Mouse (Mus musculus): ENCODE measurements around the gene Abca17. TPM values are rescaled to one million over a fixed set of nuclear protein-coding genes. Genes with fewer than 3 reads are reported as not detected.

Abca17 gene
- polyA plus RNA-seq, 2 experiments, result 0.04 TPM; not detected in 1

- TF ChIP-seq EP300 (IDR thresholded peaks at IDR 0.05; ENCODE audit: low read depth) (no peak), CTCF (IDR thresholded peaks at IDR 0.05; ENCODE audit: low read depth) (no peak)
- no peak overlapping the region for H3K9ac ChIP-seq (replicated peaks)
- H3K27ac ChIP-seq, result no peak overlapping the region
- H3K27me3 ChIP-seq (ENCODE audit: control insufficient read depth, insufficient read depth, low read length), result no peaks in the 10 kb centered on the region
- no peak overlapping the region for H3K4me2 ChIP-seq (ENCODE audit: low read depth)
- H3K4me3 ChIP-seq (ENCODE audit: insufficient read depth in 1 of 2, low read depth in 2 of 2, low read length in 2 of 2), result no peak overlapping the region
- H3K36me3 ChIP-seq (replicated peaks; ENCODE audit: control insufficient read depth, insufficient read depth, low read depth), result peaks cover 61% of the 10 kb centered on the region
- DNase-seq (ENCODE audit: low read depth in 3 of 3, low spot score in 3 of 3), result no peak
- WGBS (ENCODE audit: insufficient replicate concordance), result 72% methylated on average over 13 of the region's 13 CpGs
- H3K4me1 ChIP-seq (replicated peaks; ENCODE audit: control insufficient read depth in 2 of 2, insufficient read depth in 2 of 2, low read length in 1 of 2), result peaks cover 0 to 5% of the 10 kb centered on the region in 2 experiments; a peak in 1 of 4 replicates
- no peak for ATAC-seq (ENCODE audit: insufficient read depth)
- H3K9me3 ChIP-seq (ENCODE audit: control insufficient read depth, low read length), result no peaks in the 10 kb centered on the region
Measured at GRCm38 (mm10) chr17:24365863-24366262, 15.0 kb upstream of the Abca17 start.

GRCm38 (mm10) chr17:24364461-24364860 lies 13.6 kb upstream of the Abca17 start:
- peaks cover 60% of the 10 kb centered on the region for H3K36me3 ChIP-seq (replicated peaks; ENCODE audit: control insufficient read depth, insufficient read depth, low read depth)
- H3K4me1 ChIP-seq (replicated peaks; ENCODE audit: control insufficient read depth in 2 of 2, insufficient read depth in 2 of 2, low read length in 1 of 2), result peaks cover under 1 to 18% of the 10 kb centered on the region in 2 experiments; a peak in 3 of 4 replicates
- H3K4me2 ChIP-seq (ENCODE audit: low read depth), result no peak overlapping the region
- WGBS (ENCODE audit: insufficient replicate concordance), result 83% methylated on average over 9 of the region's 9 CpGs
- H3K27ac ChIP-seq, result no peak overlapping the region
- H3K27me3 ChIP-seq (ENCODE audit: control insufficient read depth, insufficient read depth, low read length), result no peaks in the 10 kb centered on the region
- no peak for ATAC-seq (ENCODE audit: insufficient read depth)
- DNase-seq (ENCODE audit: low read depth in 3 of 3, low spot score in 3 of 3), result no peak
- H3K9ac ChIP-seq (replicated peaks), result no peak overlapping the region
- H3K4me3 ChIP-seq (ENCODE audit: insufficient read depth in 1 of 2, low read depth in 2 of 2, low read length in 2 of 2), result no peak overlapping the region
- TF ChIP-seq EP300 (IDR thresholded peaks at IDR 0.05; ENCODE audit: low read depth) (no peak), CTCF (IDR thresholded peaks at IDR 0.05; ENCODE audit: low read depth) (no peak)
- H3K9me3 ChIP-seq (ENCODE audit: control insufficient read depth, low read length), result no peaks in the 10 kb centered on the region

DNA sequence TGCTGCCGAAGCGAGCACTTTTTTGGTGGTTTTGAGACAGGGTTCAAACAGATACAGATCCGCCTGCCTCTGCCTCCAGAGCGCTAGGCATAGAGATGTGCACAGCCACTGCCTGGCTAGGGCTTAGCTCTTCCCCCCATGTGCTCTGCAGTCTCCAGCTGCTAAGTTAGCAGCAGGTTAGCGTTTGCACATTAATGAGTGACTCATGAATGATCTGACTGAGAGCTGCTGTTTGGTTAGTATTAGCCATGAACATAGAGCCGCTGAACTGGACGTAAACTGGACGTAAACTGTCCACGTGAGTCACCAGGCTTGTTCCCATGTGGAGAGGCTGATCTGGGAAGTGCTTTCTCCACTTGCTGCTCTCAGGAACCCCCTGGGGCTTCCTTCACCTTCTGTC lies 11.7 kb upstream of the Abca17 start:
- peaks cover 60% of the 10 kb centered on the region for H3K36me3 ChIP-seq (replicated peaks; ENCODE audit: control insufficient read depth, insufficient read depth, low read depth)
- H3K27me3 ChIP-seq (ENCODE audit: control insufficient read depth, insufficient read depth, low read length), result no peaks in the 10 kb centered on the region
- no peak overlapping the region for H3K27ac ChIP-seq
- TF ChIP-seq CTCF (IDR thresholded peaks at IDR 0.05; ENCODE audit: low read depth), result no peak
- no peak for TF ChIP-seq EP300 (IDR thresholded peaks at IDR 0.05; ENCODE audit: low read depth)
- DNase-seq (ENCODE audit: low read depth in 3 of 3, low spot score in 3 of 3) (no peak), ATAC-seq (ENCODE audit: insufficient read depth) (no peak)
- no peak overlapping the region for H3K9ac ChIP-seq (replicated peaks)
- H3K4me1 ChIP-seq (replicated peaks; ENCODE audit: control insufficient read depth in 2 of 2, insufficient read depth in 2 of 2, low read length in 1 of 2), result peaks cover 3 to 24% of the 10 kb centered on the region in 2 experiments; a peak in 3 of 4 replicates
- no peak overlapping the region for H3K4me2 ChIP-seq (ENCODE audit: low read depth)
- no peaks in the 10 kb centered on the region for H3K9me3 ChIP-seq (ENCODE audit: control insufficient read depth, low read length)
- WGBS (ENCODE audit: insufficient replicate concordance), result 83% methylated on average over 9 of the region's 9 CpGs
- no peak overlapping the region for H3K4me3 ChIP-seq (ENCODE audit: insufficient read depth in 1 of 2, low read depth in 2 of 2, low read length in 2 of 2)

DNA sequence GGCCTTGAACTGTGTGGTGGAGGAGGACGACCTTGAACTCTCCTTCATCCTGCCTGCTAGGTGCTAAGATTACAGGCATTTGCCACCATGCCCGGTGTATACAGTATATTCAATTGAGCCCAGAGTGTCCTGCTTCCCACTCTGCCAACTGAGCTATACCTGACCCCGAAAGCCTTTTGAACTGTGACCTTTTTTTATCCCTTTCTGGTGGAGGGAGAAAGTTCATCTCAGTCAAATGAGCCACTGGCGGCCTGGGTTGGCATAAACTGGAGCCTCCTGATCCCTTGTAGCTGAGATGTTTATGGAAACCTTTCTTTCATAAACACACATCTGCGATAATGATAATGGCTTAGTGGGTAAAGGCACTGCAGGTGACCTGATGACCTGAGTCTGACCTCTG lies 10.4 kb upstream of the Abca17 start:
- no peaks in the 10 kb centered on the region for H3K9me3 ChIP-seq (ENCODE audit: control insufficient read depth, low read length)
- ATAC-seq (ENCODE audit: insufficient read depth) (no peak), DNase-seq (ENCODE audit: low read depth in 3 of 3, low spot score in 3 of 3) (no peak)
- H3K4me3 ChIP-seq (ENCODE audit: insufficient read depth in 1 of 2, low read depth in 2 of 2, low read length in 2 of 2), result no peak overlapping the region
- no peak overlapping the region for H3K27ac ChIP-seq
- peaks cover 3 to 28% of the 10 kb centered on the region in 2 experiments; a peak in 3 of 4 replicates for H3K4me1 ChIP-seq (replicated peaks; ENCODE audit: control insufficient read depth in 2 of 2, insufficient read depth in 2 of 2, low read length in 1 of 2)
- H3K9ac ChIP-seq (replicated peaks), result no peak overlapping the region
- 74% methylated on average over 5 of the region's 5 CpGs for WGBS (ENCODE audit: insufficient replicate concordance)
- no peaks in the 10 kb centered on the region for H3K27me3 ChIP-seq (ENCODE audit: control insufficient read depth, insufficient read depth, low read length)
- peaks cover 48% of the 10 kb centered on the region for H3K36me3 ChIP-seq (replicated peaks; ENCODE audit: control insufficient read depth, insufficient read depth, low read depth)
- no peak overlapping the region for H3K4me2 ChIP-seq (ENCODE audit: low read depth)
- TF ChIP-seq EP300 (IDR thresholded peaks at IDR 0.05; ENCODE audit: low read depth), result no peak
- no peak for TF ChIP-seq CTCF (IDR thresholded peaks at IDR 0.05; ENCODE audit: low read depth)

- no peak overlapping the region for H3K4me2 ChIP-seq (ENCODE audit: low read depth)
- H3K36me3 ChIP-seq (replicated peaks; ENCODE audit: control insufficient read depth, insufficient read depth, low read depth), result peaks cover 43% of the 10 kb centered on the region
- H3K9ac ChIP-seq (replicated peaks), result no peak overlapping the region
- DNase-seq (ENCODE audit: low read depth in 3 of 3, low spot score in 3 of 3) (no peak), ATAC-seq (ENCODE audit: insufficient read depth) (no peak)
- WGBS (ENCODE audit: insufficient replicate concordance), result 75% methylated on average over 8 of the region's 8 CpGs
- no peak overlapping the region for H3K27ac ChIP-seq
- no peaks in the 10 kb centered on the region for H3K27me3 ChIP-seq (ENCODE audit: control insufficient read depth, insufficient read depth, low read length)
- no peak overlapping the region for H3K4me3 ChIP-seq (ENCODE audit: insufficient read depth in 1 of 2, low read depth in 2 of 2, low read length in 2 of 2)
- no peaks in the 10 kb centered on the region for H3K9me3 ChIP-seq (ENCODE audit: control insufficient read depth, low read length)
- no peak for TF ChIP-seq EP300 (IDR thresholded peaks at IDR 0.05; ENCODE audit: low read depth)
- no peak for TF ChIP-seq CTCF (IDR thresholded peaks at IDR 0.05; ENCODE audit: low read depth)
- peaks cover 5 to 32% of the 10 kb centered on the region in 2 experiments for H3K4me1 ChIP-seq (replicated peaks; ENCODE audit: control insufficient read depth in 2 of 2, insufficient read depth in 2 of 2, low read length in 1 of 2)
Measured at GRCm38 (mm10) chr17:24360841-24361240, 10.0 kb upstream of the Abca17 start.

Measured in liver, embryonic 14.5 days (tissue).